Mouse (Mus musculus): ENCODE results near the gene Arid3a.

The Arid3a gene

DNA sequence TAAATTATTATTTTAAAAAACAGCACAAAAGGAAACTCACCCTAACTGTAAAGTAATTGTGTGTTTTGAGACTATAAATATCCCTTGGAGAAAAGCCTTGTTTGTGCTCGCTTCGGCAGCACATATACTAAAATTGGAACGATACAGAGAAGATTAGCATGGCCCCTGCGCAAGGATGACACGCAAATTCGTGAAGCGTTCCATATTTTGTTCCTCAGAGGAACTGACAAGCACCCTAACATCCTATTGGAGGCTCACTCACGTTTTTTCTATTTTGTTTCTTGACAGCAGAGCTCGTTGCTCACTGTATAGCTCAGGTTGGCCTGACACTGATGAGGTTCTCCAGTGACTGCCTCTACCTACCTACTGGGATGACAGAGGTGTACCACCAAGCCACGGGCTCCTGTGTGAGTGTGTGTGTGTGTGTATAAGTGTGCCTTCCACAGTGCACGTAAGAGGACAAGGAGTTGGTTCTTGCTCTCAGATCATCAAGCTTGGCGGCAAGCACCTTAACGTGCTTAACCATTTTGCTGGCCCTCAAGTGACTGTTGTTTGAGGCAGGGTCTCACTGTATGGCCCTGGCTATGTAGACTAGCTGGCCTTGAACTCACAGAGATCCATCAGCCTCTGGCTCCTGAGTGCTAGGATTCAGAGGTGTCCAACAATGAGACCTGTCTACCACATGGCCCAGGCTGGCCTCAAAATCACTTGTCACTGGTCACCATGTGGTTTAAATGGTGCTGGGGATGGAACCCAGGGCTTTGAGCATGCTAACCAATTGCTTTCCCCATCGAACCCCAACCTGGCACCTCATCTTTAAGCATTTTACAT is 17.5 kb upstream of the Arid3a start:
- DNase-seq = peak; percentile 70

DNA sequence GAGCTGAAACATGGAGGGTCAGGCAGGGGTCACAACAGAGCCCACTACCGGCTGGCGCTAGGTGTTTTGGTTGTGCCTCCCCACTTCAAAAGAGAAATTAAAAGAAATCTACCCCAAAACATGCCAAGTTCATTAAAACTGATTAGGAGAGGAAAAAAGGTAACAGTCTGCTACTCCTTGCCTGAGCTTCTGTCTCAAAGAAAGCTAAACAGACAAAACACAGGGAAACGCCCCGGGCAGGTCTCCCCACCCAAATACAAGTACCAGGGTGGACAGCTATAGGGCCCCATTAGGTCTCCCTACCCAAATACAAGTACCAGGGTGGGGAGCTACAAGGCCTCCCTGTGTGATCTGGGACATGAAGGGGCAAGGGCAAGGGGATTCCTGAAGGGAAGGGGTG is 16.3 kb upstream of the Arid3a start, which contains the start of gene Gm26602:
Gm26602 (plus strand) TSS at position 301 of the 400 bp plus-strand sequence.
- DNase-seq = peak; percentile 37

- DNase-seq = peak; percentile 56
Observed at GRCm38 (mm10) chr10:79912412-79912811, 14.4 kb upstream of the Arid3a start.

DNA sequence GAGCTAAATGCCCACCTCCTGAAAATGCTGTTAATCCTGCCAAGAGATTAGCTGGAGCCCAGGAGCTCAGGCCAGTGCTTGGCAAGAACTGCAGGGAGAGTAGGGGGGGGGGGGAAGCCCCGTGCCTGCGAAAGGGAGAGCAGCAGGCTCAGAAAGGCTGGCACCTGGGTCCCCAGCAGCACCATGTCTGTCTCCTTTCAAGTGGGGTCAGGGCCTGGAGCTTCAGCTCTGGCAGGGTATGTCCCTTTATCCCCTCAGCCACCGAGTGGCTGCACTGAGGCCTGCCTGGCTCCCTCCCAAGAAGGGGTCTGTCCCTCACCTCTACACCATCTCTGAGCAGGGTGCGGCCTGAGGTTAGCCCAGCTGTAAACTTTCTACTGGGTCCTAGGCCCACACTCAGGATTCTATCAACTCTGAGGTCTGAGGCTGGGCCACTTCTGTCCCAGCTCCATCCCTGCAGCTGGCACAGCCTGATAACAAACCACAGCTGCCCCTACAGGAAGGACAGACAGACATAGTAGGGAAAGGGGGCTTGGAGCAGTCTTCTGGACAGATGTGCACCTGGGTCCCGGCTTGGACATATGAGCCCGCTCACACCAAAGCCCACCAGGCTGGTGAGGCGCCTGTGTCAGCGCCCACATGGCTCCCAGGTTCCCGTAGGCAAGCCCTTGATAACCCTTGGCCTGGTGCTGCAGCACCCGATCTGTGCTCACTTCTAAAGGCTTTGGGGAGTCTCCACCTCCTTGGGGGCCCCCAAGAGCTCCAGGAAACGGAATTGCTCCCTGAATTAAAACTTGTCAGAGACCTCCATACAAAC is 12.5 kb upstream of the Arid3a start:
- DNase-seq = peak; percentile 55

DNA sequence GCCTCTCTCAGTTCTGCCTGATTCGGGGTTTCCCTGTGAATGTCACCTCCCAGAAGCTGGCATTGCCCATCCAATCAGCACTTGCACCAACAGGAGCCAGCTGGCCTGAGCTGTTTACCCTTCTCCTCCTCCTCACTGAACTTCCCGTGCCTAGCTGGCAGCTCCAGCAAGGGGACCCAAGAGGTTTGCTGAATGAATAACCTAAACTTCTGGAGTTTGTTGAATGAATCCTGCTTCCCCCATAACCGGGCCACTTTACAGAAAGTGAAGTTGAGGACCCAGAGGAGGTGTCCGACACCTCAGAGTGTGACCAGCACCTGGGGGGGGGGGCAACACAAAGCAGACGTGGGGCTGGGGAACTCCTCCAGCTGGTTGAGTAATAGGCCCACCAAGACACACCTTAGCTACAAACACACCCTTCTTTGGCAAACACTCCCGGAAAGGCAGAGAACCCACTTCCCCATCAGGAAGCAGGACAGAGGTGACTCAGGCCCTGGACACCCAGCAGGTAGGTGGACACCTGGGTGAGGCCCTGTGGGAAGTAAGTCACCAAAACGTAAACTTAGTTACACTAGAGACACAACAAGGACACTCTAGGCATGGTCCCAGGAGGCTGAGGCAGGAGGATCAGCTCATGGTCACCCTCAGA is 11.8 kb upstream of the Arid3a start:
- peak; percentile 47 for DNase-seq

GRCm38 (mm10) chr10:79916081-79916480 is 10.8 kb upstream of the Arid3a start:
- DNase-seq = peak; percentile 66

GRCm38 (mm10) chr10:79916808-79917531 is 9.9 kb upstream of the Arid3a start, which contains the start of gene Kiss1r:
TSS of gene Kiss1r (plus strand) at chr10:79916971.
- DNase-seq = peak; percentile 87

GRCm38 (mm10) chr10:79917532-79918100 is 9.2 kb upstream of the Arid3a start:
- DNase-seq = peak; percentile 45

GRCm38 (mm10) chr10:79918231-79919078 is 8.4 kb upstream of the Arid3a start:
- DNase-seq = peak; percentile 73

- peak; percentile 63 for DNase-seq
Observed at GRCm38 (mm10) chr10:79919251-79919849, 7.5 kb upstream of the Arid3a start.

GRCm38 (mm10) chr10:79920056-79920890 is 6.6 kb upstream of the Arid3a start:
- DNase-seq = peak; percentile 63

- peak; percentile 58 for DNase-seq
Observed at GRCm38 (mm10) chr10:79920958-79921535, 5.8 kb upstream of the Arid3a start, which contains the start of gene R3hdm4. TSS of gene R3hdm4 (minus strand) at chr10:79921208.

GRCm38 (mm10) chr10:79921572-79921971 is 5.3 kb upstream of the Arid3a start:
- peak; percentile 65 for DNase-seq

DNA sequence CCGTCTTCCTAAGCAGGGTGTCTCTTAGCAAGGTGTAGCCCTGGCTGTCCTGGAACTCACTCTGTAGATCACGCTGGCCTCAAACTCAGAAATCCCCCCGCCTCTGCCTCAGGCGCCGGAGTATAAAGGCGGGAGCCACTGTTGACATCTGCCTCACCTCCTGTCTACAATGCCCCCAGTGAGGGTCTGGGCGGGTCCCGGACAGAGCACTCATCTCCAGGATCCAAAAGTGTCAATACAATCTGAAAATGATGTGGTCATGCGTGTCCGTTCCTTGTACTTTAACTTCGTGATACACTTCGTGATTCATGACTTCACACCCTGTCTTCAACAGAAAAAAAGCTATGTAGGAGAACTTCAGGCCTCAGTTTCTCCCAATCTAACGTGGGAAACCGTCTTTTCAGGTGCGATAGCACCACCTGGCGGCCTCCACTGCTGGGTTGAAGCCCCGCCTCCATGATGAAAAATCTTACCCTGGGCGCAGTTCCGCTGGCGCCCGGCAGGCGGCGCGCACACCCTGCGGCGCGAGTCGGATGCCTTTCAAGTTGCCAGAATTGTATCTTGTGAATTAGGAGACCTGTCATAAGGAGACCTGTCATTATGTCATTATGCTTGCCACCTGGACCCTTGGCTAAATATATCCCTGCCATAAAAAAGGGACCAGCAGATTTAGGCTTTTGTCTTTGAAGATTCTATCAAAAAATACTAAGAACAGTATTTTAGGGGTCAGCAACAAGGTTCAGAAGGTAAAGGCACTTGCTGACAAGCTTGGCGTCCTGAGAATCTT is 1.7 kb upstream of the Arid3a start:
- peak; percentile 92 for DNase-seq

- DNase-seq = peak; percentile 65
Observed at GRCm38 (mm10) chr10:79925785-79926490, 905 bp upstream of the Arid3a start.

GRCm38 (mm10) chr10:79927324-79928029 is 634 bp downstream of the Arid3a start:
- peak; percentile 73 for DNase-seq

Data from cerebellum, adult 9-11 months (tissue).